Mouse (Mus musculus) spleen, adult 12 weeks (tissue): Measurements from ENCODE around the gene Gapdh.
"Not testable (repeated sequence)": the region's sequence is repeated elsewhere in the genome, so short reads cannot be mapped to it uniquely, and the experiment has no call there.

Experiments used
- DNase-seq: peaks from one replicate; pipeline ENCODE4 v3.0.0; 2022; ENCODE audit warnings: low spot score

Gapdh gene

GRCm38 (mm10) chr6:125166861-125167650 is 789 bp upstream of the Gapdh start:
- DNase-seq: no peak

GRCm38 (mm10) chr6:125165328-125165891 is 857 bp downstream of the Gapdh start:
- DNase-seq: peak; percentile 86

- DNase-seq: no peak
These were observed 1.5 kb downstream of the Gapdh start for GRCm38 (mm10) chr6:125164672-125165327.

GRCm38 (mm10) chr6:125163801-125164657 is 2.2 kb downstream of the Gapdh start:
- DNase-seq: no peak

GRCm38 (mm10) chr6:125162615-125163305 is 3.5 kb downstream of the Gapdh start:
- DNase-seq: not testable (repeated sequence)

GRCm38 (mm10) chr6:125161971-125162370 is 4.3 kb downstream of the Gapdh start:
- DNase-seq: peak; percentile 52

GRCm38 (mm10) chr6:125160854-125161760 is 5.2 kb downstream of the Gapdh start:
- no peak for DNase-seq

GRCm38 (mm10) chr6:125160558-125160853 is 5.8 kb downstream of the Gapdh start:
- DNase-seq: no peak

- DNase-seq: no peak
These were observed 6.3 kb downstream of the Gapdh start for GRCm38 (mm10) chr6:125159773-125160557.

GRCm38 (mm10) chr6:125158944-125159492 is 7.2 kb downstream of the Gapdh start:
- DNase-seq: no peak

GRCm38 (mm10) chr6:125156903-125157614 is 9.2 kb downstream of the Gapdh start:
- DNase-seq: no peak

- DNase-seq: no peak
These were observed 9.8 kb downstream of the Gapdh start for GRCm38 (mm10) chr6:125156491-125156890.

- DNase-seq: no peak
These were observed 11.0 kb downstream of the Gapdh start for GRCm38 (mm10) chr6:125155262-125155661.

GRCm38 (mm10) chr6:125154550-125154949 is 11.7 kb downstream of the Gapdh start:
- DNase-seq: no peak

GRCm38 (mm10) chr6:125153682-125154081 is 12.6 kb downstream of the Gapdh start:
- no peak for DNase-seq

- no peak for DNase-seq
These were observed 13.3 kb downstream of the Gapdh start for GRCm38 (mm10) chr6:125153018-125153389.

- DNase-seq: no peak
These were observed 13.9 kb downstream of the Gapdh start for GRCm38 (mm10) chr6:125152212-125153017.

- DNase-seq: no peak
These were observed 16.7 kb downstream of the Gapdh start for GRCm38 (mm10) chr6:125149569-125149950.
